Comparison of ENCODE assay signal across 17 mouse cellular contexts in the genomic region with DNA sequence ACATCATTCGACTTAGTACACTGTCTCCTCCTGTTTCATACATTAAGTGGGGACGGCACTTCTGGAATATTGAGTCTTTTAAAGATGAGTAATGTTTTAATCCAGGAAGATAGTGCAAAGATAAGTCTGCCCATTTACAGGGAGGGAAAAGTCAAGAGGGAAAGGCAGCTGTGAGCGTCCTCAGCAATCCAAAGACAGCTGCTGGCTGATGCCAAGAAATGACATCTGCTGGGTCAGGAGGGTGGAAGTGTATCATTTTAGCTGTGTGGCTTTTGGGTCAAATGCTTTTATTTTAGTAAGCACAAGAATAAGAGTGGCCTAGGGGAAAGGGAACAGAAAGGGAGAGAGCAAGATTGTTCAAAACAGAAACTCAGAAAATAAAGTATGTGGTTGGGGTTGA.
"Had no signal": no experiment of that assay in that cellular context is flagged by ENCODE, and none has a peak within 500 bp of the region (broad histone marks: within the 10 kb centered on the region; RNA-seq: fewer than 3 reads in every experiment).

No protein-coding gene starts in this region.

- H3K4me1 ChIP-seq: stomach, embryonic 15.5 days had no signal

- H3K4me3 ChIP-seq: limb, embryonic 15.5 days; liver, embryonic 12.5 days; megakaryocyte, embryonic 14.5 days; midbrain, embryonic 12.5 days; neural tube, embryonic 13.5 days; stomach, embryonic 15.5 days had no signal

- H3K9ac ChIP-seq: limb, embryonic 15.5 days; liver, embryonic 12.5 days; lung, embryonic 14.5 days; midbrain, embryonic 12.5 days; neural tube, embryonic 13.5 days; stomach, embryonic 15.5 days had no signal

- DNase-seq: kidney, adult 11 months; kidney, adult 9 months; layer of hippocampus, adult 9-11 months; layer of hippocampus, postnatal 36 days; lung, postnatal 4 days; retina, postnatal 1 day; right cerebral cortex, postnatal 4 days; thymus, adult 2 months; thymus, postnatal 36 days had no signal

- H3K27ac ChIP-seq: kidney, postnatal 0 days; liver, embryonic 12.5 days; midbrain, embryonic 12.5 days; neural tube, embryonic 13.5 days; stomach, embryonic 15.5 days had no signal

- H3K4me2 ChIP-seq: limb, embryonic 15.5 days; liver, embryonic 12.5 days; lung, embryonic 14.5 days; midbrain, embryonic 12.5 days; neural tube, embryonic 13.5 days; stomach, embryonic 15.5 days had no signal

- H3K27me3 ChIP-seq: limb, embryonic 15.5 days; megakaryocyte, embryonic 14.5 days; midbrain, embryonic 12.5 days; neural tube, embryonic 13.5 days; stomach, embryonic 15.5 days had no signal

- H3K36me3 ChIP-seq: limb, embryonic 15.5 days; liver, embryonic 12.5 days; midbrain, embryonic 12.5 days; neural tube, embryonic 13.5 days; stomach, embryonic 15.5 days had no signal
